Mouse (Mus musculus): ENCODE data around the gene Otud7b.

DNA sequence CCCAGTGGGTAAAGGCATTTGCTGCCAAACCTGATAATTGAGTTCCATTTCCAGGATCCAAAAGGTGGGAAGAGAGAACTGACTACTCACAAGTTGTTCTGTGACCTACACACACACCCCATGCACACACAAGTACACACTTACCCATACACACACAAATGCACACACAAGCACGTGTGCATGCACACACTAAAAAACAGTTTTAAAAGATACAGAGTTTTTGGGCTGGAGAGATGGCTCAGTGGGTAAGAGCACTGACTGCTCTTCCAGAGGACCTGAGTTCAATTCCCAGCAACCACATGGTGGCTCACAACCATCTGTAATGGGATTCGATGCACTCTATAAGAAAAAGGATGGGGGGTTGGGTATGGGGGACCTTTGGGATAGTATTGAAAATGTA, 41.0 kb upstream of the Otud7b start:
- TF ChIP-seq POLR2A (IDR thresholded peaks at IDR 0.05; ENCODE audit: extremely low read depth, insufficient read depth, low read length) (no peak), CTCF (IDR thresholded peaks at IDR 0.05; ENCODE audit: extremely low read depth, insufficient read depth, low read length) (no peak)
